Mouse (Mus musculus): ENCODE results near the gene Smurf2.

Gene Smurf2

DNA sequence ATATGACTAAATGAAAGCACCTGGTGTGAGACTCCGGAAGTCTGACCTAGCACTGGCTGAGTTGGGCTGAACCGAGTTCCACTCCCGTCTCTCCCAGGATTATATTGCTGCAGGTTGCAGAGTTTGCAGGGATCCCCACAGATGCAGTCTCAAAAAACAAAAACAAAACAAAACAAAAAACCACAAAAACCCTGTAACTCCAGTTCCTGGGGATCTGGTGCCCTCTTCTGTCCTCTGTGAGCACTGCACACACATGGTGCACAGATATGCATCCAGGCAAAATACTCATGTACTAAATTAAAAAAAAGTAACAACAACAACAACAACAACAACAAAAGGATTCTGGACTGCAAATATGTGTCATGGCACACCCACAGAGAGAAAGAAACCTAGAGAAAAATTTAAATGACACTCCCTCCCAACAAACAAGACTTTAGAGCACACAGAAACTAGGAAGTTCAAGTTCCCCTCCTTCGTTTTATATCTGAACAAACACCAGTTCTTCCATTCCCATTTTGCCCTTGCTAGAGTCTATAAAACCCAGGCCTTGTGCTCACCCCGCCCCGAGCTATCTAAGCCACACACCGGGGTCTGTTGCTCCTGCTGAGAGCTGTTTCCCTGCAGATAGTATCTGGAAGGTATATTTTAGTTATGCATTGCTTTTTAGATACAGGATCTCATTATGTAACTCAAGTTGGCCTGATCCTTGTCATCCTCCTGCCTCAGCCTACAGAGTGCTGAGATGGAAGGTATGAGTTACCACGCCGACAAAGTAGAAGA, 150.1 kb downstream of the Smurf2 start:
- DNase-seq, result no peak
